Mouse (Mus musculus): Measurements from ENCODE around the gene Ankle1. TPM values are rescaled to one million over a fixed set of nuclear protein-coding genes. Genes with fewer than 3 reads are reported as not detected.
A peak's percentile ranks its signal among the peaks of the same experiment; 100 is the strongest.

The Ankle1 gene
- polyA plus RNA-seq, 1 experiment from 2014 or later, result 51.6 TPM

DNA sequence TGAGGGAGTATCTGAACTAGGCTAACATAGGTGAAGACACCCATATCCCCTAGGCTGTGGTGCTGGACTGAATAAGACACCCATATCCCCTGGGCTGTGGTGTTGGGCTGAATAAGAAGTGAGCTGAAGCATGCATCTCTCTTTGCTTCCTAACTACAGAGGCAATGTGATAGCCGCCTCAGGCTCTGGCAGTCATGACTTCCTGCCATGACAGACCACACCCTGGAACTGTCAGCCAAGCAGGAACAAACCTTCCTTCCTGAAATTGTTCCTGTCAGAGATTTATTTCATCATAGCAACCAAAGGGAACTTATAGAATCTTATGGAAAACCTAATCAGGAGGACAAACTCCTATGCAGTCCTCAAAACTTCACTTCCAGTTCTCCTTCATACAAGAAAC, 17.5 kb upstream of the Ankle1 start:
- no peak for DNase-seq (ENCODE audit: low spot score)
- Histone ChIP-seq H3K36me3 (no peaks in the 10 kb centered on the region), H3K4me3 (no peak overlapping the region), H3K9me3 (replicated peaks) (no peaks in the 10 kb centered on the region), H3K27ac (replicated peaks) (no peak overlapping the region), H3K4me1 (peaks cover 38% of the 10 kb centered on the region), H3K27me3 (ENCODE audit: low read depth, poor library complexity, severe bottlenecking) (no peaks in the 10 kb centered on the region)
- 81% methylated on average over 1 of the region's 1 CpGs for WGBS

DNA sequence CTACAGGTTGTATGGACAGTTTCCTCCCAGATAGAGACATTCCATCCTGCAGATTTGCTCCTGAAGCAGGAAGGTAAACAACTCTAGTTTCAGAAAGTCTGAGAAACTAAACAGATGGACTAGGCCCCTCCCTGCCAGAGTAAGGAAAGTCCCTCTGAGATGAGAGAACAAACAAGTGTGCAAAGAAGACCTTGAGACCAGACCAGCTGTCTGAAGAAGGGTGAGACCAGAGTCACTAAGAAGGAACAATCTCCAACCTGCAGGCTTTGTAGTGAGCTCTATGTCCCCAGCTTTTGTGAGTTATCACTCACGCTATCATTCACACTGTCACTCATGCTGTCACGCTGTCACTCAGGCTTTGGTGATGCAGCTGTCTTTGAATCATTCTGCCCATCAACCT, 14.1 kb upstream of the Ankle1 start:
- DNase-seq (ENCODE audit: low spot score), result no peak
- H3K27me3 ChIP-seq (ENCODE audit: low read depth, poor library complexity, severe bottlenecking), result no peaks in the 10 kb centered on the region
- no peak overlapping the region for H3K27ac ChIP-seq (replicated peaks)
- peaks cover 29% of the 10 kb centered on the region for H3K4me1 ChIP-seq
- H3K36me3 ChIP-seq, result no peaks in the 10 kb centered on the region
- H3K4me3 ChIP-seq, result no peak overlapping the region
- H3K9me3 ChIP-seq (replicated peaks), result no peaks in the 10 kb centered on the region
- WGBS, result 94% methylated on average over 2 of the region's 2 CpGs

DNA sequence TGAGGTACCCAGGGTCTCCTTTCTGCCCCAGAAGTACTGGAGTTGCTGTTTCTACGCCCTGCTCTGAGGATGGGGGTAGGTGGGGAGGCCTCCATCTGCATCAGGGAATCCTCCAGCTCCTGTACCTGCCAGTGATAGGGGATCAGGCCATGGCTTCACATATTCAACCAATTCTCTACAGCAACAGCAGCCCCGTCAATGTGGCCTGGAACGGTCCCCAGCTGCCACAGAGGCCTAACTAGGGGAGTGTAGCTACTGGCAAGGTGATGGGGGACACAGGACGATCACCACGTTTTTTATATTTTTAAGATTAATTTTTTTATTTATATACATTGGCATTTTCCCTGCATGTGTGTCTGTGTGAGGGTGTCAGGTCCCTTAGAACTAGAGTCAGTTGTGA, 13.4 kb upstream of the Ankle1 start:
- no peak for DNase-seq (ENCODE audit: low spot score)
- Histone ChIP-seq H3K36me3 (no peaks in the 10 kb centered on the region), H3K4me1 (peaks cover 32% of the 10 kb centered on the region), H3K4me3 (no peak overlapping the region), H3K27me3 (ENCODE audit: low read depth, poor library complexity, severe bottlenecking) (no peaks in the 10 kb centered on the region), H3K9me3 (replicated peaks) (no peaks in the 10 kb centered on the region), H3K27ac (replicated peaks) (no peak overlapping the region)
- WGBS, result 79% methylated on average over 5 of the region's 5 CpGs

DNA sequence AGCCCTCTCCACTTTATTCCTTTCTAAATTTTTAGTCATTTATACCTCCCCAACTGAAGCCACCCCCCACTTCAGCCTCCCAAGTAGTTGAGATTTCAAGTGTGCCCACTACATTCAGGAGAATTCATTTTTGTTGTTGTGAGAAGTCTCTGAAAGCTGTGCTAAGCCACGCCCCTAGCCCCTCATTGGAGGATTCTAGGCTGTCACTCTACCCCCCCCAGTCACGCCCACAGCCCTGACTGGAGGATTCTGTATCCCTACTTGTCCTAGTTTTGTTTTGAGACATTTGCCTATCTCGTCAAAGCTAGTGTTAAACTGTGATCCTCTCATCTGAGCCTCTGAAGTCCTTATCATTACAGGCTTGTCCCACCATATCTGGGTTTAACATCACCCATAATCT, 12.9 kb upstream of the Ankle1 start:
- WGBS, result 19% methylated on average over 3 of the region's 3 CpGs
- peaks cover 37% of the 10 kb centered on the region for H3K4me1 ChIP-seq
- no peak overlapping the region; the same call in 1 of the 2 replicates for H3K27ac ChIP-seq (replicated peaks)
- H3K36me3 ChIP-seq, result no peaks in the 10 kb centered on the region
- peak; percentile 56 for DNase-seq (ENCODE audit: low spot score)
- H3K27me3 ChIP-seq (ENCODE audit: low read depth, poor library complexity, severe bottlenecking), result no peaks in the 10 kb centered on the region
- peak overlapping the region; percentile 26 for H3K4me3 ChIP-seq
- H3K9me3 ChIP-seq (replicated peaks), result no peaks in the 10 kb centered on the region

DNA sequence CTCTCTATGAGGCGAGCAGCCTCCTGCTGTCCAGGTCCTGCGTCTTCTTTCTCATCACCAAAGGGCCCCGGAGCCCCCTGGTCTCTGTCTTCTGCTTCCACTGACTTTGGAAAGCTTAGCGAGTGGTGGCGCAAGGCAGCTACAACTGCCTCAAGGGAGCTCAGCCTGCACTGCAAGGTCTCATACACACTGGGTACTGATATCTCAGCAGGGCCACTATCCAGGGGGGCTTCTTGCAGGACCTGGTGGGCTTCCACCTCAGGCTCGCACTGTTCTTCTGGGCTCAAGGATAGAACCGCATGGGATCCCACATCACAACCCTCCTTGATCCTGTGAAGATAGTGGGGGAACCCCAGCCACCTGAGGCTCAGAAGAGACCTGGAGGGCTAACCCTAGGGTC, 11.3 kb upstream of the Ankle1 start:
- no peaks in the 10 kb centered on the region for H3K27me3 ChIP-seq (ENCODE audit: low read depth, poor library complexity, severe bottlenecking)
- no peak for DNase-seq (ENCODE audit: low spot score)
- H3K36me3 ChIP-seq, result peaks cover 14% of the 10 kb centered on the region
- peak overlapping the region; percentile 38; the same call in 1 of the 2 replicates for H3K27ac ChIP-seq (replicated peaks)
- peaks cover 38% of the 10 kb centered on the region for H3K4me1 ChIP-seq
- H3K9me3 ChIP-seq (replicated peaks), result no peaks in the 10 kb centered on the region
- WGBS, result 82% methylated on average over 7 of the region's 7 CpGs
- no peak overlapping the region for H3K4me3 ChIP-seq

DNA sequence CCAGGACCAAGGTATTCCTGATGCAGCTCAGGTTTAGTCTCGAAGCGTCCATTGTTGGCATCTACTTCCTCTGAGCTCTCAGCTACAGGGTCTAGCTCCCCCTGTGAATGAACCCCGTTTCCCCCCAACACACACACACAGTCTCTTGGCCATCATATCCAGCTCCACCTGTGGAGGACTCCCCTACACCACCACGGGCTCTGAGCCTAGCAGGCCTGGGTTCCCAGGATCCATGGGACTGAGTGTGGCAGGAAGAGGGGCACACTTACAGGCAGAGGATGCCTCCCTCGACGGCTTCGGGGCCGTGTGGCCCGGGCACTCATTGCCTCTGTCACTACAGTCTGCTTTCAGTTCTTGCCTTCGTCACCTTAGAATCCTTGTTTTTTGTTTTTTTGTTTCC, 10.7 kb upstream of the Ankle1 start:
- peaks cover 38% of the 10 kb centered on the region for H3K4me1 ChIP-seq
- H3K9me3 ChIP-seq (replicated peaks), result no peaks in the 10 kb centered on the region
- H3K27me3 ChIP-seq (ENCODE audit: low read depth, poor library complexity, severe bottlenecking), result no peaks in the 10 kb centered on the region
- WGBS, result 83% methylated on average over 10 of the region's 10 CpGs
- H3K4me3 ChIP-seq, result peak overlapping the region; percentile 23; the same call in 1 of the 2 replicates
- no peak for DNase-seq (ENCODE audit: low spot score)
- H3K27ac ChIP-seq (replicated peaks), result peak overlapping the region; percentile 57; the same call in 1 of the 2 replicates
- H3K36me3 ChIP-seq, result peaks cover 19% of the 10 kb centered on the region

DNA sequence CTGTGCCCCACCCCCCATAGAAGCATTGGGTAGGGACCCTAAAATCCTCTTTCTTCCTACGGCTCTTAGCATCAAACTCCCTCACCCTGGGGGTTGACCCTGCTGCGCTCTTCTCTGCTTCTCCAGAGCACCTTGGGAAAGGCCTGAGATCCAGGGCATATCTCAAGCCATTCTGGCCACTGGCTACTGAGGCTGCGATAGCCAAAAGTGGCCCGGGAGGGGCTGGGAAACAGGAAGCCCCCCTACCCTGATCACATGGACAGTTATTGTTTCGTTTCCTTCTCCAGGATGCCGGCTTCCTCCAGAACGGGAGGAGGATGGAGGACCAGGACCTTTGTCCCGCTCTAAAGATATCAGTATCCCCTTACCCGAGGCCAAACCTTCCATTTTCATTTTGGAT, 10.2 kb upstream of the Ankle1 start, which contains the start of gene Ushbp1:
Ushbp1 (minus strand) TSS at position 174 of the 400 bp plus-strand sequence.
- Histone ChIP-seq H3K4me1 (peaks cover 38% of the 10 kb centered on the region), H3K36me3 (peaks cover 24% of the 10 kb centered on the region), H3K27me3 (ENCODE audit: low read depth, poor library complexity, severe bottlenecking) (no peaks in the 10 kb centered on the region), H3K4me3 (peak within 1 kb of the TSS; percentile 72), H3K9me3 (replicated peaks) (no peaks in the 10 kb centered on the region), H3K27ac (replicated peaks) (peak within 1 kb of the TSS; percentile 85)
- 90% methylated on average over 9 of the region's 9 CpGs for WGBS
- no peak for DNase-seq (ENCODE audit: low spot score)

DNA sequence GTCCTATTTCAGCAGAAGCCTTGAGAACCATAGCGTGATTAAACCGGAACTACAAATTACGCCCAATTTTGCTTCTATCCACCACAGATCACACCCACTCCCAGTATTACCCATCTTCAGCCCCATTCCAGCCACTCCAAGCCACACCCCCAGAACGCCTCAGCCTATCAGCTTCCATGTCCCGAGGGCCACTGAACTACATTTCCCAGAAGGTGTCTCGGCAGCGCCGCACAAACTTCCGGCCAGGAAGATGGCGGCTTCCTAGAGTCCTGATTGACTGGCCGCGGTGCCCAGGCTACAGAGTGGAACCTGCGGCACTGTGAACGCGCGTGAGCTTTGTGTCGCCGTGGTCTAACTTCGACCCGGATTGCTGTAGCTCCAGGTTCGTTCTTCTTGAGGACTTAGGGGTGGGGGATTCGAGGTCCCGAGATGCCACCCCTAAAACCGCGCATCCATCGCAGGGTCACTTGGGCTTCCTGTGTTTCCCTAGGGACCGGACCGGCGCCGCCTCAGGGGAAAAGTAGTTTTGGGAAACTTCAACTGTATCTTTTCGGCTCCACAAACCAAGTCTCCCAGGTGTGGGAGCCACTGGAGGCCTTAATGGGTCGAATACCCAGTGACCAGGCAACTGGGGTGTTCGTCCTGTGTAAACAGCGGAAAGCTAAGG, 9.0 kb upstream of the Ankle1 start, which contains the start of gene Babam1:
Babam1 (plus strand) TSS at position 223 of the 667 bp plus-strand sequence.
- Histone ChIP-seq H3K4me3 (peak within 1 kb of the TSS; percentile 72), H3K9me3 (replicated peaks) (no peaks in the 10 kb centered on the region), H3K36me3 (peaks cover 32% of the 10 kb centered on the region), H3K27me3 (ENCODE audit: low read depth, poor library complexity, severe bottlenecking) (no peaks in the 10 kb centered on the region), H3K4me1 (peaks cover 38% of the 10 kb centered on the region), H3K27ac (replicated peaks) (peak within 1 kb of the TSS; percentile 85)
- under 1% methylated on average over 34 of the region's 34 CpGs for WGBS
- DNase-seq (ENCODE audit: low spot score), result peak; percentile 92

DNA sequence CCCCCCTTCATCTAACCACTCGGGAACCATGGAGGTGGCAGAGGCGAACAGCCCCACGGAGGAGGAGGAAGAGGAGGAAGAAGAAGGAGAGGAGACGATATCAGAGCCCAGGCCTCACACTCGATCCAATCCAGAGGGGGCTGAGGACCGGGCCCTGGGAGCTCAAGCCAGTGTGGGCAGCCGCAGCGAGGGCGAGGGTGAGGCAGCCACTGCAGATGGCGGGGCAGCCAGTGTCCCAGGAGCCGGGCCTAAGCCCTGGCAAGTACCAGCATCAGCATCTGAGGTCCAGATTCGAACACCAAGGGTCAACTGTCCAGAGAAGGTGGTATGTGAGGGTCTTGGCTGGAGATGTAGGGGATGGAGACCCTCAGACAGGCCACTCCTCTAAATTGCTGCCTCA, 8.1 kb upstream of the Ankle1 start:
- Histone ChIP-seq H3K4me3 (peak overlapping the region; percentile 72), H3K36me3 (peaks cover 32% of the 10 kb centered on the region), H3K27me3 (ENCODE audit: low read depth, poor library complexity, severe bottlenecking) (no peaks in the 10 kb centered on the region), H3K9me3 (replicated peaks) (no peaks in the 10 kb centered on the region), H3K27ac (replicated peaks) (0 out of 2 replicates have a peak overlapping the region, but pooled peaks have one; percentile 85), H3K4me1 (peaks cover 32% of the 10 kb centered on the region)
- 90% methylated on average over 12 of the region's 12 CpGs for WGBS
- no peak for DNase-seq (ENCODE audit: low spot score)

DNA sequence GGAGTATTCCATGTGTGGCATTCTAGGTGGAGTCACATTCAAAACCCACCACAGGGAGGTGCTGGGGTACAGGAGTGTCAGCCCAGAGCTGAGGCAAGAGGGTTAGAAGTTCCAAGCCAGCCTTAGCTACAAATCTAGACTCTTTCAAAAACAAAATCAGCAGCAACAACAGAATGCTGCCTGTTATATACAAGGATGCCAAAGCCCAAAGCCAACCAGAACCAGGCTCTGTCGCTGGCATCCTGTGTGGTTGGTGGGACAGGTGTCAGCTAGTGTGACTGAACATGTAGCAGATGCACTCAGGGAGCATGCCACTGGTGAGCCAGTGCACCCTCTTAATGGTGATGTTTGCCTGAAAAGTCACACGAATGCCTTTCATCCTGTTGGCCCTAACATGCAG, 5.0 kb upstream of the Ankle1 start:
- Histone ChIP-seq H3K36me3 (peaks cover 41% of the 10 kb centered on the region), H3K27ac (replicated peaks) (no peak overlapping the region), H3K4me1 (peaks cover 27% of the 10 kb centered on the region), H3K9me3 (replicated peaks) (no peaks in the 10 kb centered on the region), H3K27me3 (ENCODE audit: low read depth, poor library complexity, severe bottlenecking) (no peaks in the 10 kb centered on the region), H3K4me3 (no peak overlapping the region)
- no peak for DNase-seq (ENCODE audit: low spot score)
- 94% methylated on average over 2 of the region's 2 CpGs for WGBS

DNA sequence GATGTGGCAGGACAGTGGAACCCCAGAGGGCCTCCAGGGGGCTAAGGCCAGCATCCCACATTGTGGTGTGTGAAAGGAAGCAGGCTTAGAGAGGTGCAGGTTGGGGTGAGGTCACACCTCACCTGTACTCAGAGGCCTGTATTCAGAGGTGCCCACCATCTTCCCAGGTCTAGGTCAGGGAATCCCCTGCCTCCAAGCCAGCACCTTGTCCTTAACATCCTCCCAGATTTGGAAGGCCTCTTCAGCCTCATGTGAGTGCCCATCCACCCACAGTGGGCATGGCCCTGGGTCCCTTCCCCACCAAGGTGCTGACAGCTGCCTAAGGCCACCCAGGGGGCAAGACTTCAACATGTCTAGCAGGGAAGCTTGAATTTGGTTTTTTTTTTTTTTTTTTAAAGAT, 4.4 kb upstream of the Ankle1 start:
- Histone ChIP-seq H3K9me3 (replicated peaks) (no peaks in the 10 kb centered on the region), H3K27ac (replicated peaks) (no peak overlapping the region), H3K27me3 (ENCODE audit: low read depth, poor library complexity, severe bottlenecking) (no peaks in the 10 kb centered on the region), H3K4me3 (no peak overlapping the region), H3K4me1 (peaks cover 29% of the 10 kb centered on the region), H3K36me3 (peaks cover 41% of the 10 kb centered on the region)
- no peak for DNase-seq (ENCODE audit: low spot score)

DNA sequence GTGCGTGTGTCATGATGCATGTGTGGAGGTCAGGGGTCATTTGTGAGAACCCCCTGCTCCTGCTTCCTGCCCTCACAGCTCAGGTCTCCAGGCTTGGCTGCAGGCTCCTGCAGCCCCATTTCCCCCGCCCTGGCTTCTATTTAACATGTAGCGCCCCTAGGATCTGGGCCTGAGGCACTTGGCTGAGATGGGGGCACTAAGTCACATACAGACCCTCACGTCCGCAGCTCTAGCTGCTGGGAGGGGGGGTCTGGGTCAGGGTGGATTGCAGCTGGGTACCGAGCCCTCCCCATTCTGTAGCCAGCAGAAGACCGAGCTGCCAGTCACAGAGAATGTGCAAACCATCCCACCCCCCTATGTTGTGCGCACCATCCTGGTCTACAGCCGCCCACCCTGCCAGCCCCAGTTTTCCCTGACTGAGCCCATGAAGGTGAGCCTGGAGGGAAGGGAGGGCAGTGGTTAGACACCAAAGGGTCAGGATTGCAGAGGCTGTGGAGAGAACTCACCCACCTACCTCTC, 3.3 kb upstream of the Ankle1 start:
- Histone ChIP-seq H3K4me3 (no peak overlapping the region), H3K36me3 (peaks cover 45% of the 10 kb centered on the region), H3K27me3 (ENCODE audit: low read depth, poor library complexity, severe bottlenecking) (no peaks in the 10 kb centered on the region), H3K27ac (replicated peaks) (no peak overlapping the region), H3K9me3 (replicated peaks) (no peaks in the 10 kb centered on the region), H3K4me1 (peaks cover 33% of the 10 kb centered on the region)
- 85% methylated on average over 9 of the region's 9 CpGs for WGBS
- no peak for DNase-seq (ENCODE audit: low spot score)

DNA sequence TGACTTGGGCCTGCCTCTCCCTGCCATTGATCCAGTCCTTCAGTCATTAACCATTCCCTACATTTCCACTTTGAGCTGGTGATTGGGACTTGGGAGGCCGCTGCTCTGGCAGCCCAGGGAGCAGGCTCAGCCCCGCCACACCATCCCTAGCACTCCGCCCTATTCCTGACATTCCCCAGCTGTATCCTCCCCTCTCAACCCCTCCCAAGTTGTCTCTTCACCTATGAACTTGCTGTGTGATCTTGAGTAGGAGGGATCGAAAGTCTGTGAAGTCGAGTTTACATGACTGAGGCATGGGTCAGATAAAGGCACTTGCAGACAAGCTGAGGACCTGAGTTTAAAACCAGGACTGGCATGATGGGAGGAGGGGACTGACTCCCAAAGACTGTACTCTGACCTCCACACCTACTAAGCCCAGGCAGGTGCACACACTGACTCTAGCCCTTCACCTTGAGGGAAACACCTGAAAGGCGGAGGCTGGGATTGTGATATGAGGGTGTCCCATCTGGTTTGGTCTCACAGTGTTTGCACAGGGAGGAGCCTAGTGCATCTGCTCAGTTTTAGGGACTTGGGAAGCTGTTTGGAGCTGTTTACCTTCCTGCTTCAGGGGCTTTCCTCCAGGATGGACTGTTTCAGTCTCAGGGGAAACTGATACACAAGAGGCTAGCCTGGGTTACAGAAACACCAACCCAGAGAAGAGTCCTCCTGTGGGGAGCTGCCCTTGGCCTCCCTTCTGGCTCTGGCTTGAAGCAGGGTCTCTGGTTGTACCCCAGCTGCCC, 2.5 kb upstream of the Ankle1 start:
- WGBS, result 88% methylated on average over 6 of the region's 6 CpGs
- no peak overlapping the region for H3K27ac ChIP-seq (replicated peaks)
- no peak overlapping the region for H3K4me3 ChIP-seq
- peaks cover 33% of the 10 kb centered on the region for H3K4me1 ChIP-seq
- H3K27me3 ChIP-seq (ENCODE audit: low read depth, poor library complexity, severe bottlenecking), result no peaks in the 10 kb centered on the region
- no peaks in the 10 kb centered on the region for H3K9me3 ChIP-seq (replicated peaks)
- H3K36me3 ChIP-seq, result peaks cover 51% of the 10 kb centered on the region
- no peak for DNase-seq (ENCODE audit: low spot score)

All from midbrain, embryonic 10.5 days (tissue).